Mouse (Mus musculus): ENCODE measurements around the gene Omp. TPM values are rescaled to one million over a fixed set of nuclear protein-coding genes. Genes with fewer than 3 reads are reported as not detected.

The Omp gene
- polyA plus RNA-seq, 1 experiment from 2014 or later, result 0.19 TPM

- Histone ChIP-seq H3K9ac (replicated peaks) (no peak overlapping the region), H3K4me2 (peak overlapping the region; percentile 13; the same call in 1 of the 2 replicates), H3K27me3 (no peaks in the 10 kb centered on the region; the same call in 1 of the 2 replicates), H3K4me3 (replicated peaks) (no peak overlapping the region), H3K4me1 (replicated peaks) (peaks cover 9% of the 10 kb centered on the region), H3K36me3 (no peaks in the 10 kb centered on the region), H3K27ac (no peak overlapping the region), H3K9me3 (no peaks in the 10 kb centered on the region)
- 18% methylated on average over 9 of the region's 9 CpGs for WGBS
- no peak for ATAC-seq (ENCODE audit: insufficient number of reproducible peaks, insufficient read depth, low FRiP score, low TSS enrichment, low read depth)
These were observed 6.1 kb downstream of the Omp start for GRCm38 (mm10) chr7:98139216-98139615.

DNA sequence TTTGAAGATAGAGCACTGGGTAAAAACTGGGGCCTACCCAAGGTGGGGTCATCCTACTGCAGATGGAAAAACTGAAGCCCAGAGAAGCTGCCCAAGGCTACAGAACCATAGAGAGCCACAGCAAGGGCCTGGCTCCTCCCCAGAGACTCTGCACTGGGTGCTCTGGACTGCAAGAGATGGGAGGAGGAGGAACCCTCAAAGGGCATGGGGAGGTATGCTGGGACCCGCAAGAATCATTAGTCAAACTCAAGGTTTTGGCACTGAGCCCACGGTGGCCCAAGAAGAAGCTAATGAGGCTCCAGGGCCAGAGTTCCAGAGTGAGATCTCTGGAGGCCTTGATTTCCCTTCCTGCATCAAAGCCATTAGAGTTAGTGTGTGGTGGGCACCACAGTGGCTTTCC lies 7.3 kb downstream of the Omp start:
- no peaks in the 10 kb centered on the region; the same call in 1 of the 2 replicates for H3K27me3 ChIP-seq
- H3K4me3 ChIP-seq (replicated peaks), result no peak overlapping the region
- ATAC-seq (ENCODE audit: insufficient number of reproducible peaks, insufficient read depth, low FRiP score, low TSS enrichment, low read depth), result no peak
- H3K9ac ChIP-seq (replicated peaks), result no peak overlapping the region
- H3K4me2 ChIP-seq, result no peak overlapping the region
- H3K36me3 ChIP-seq, result no peaks in the 10 kb centered on the region
- H3K27ac ChIP-seq, result no peak overlapping the region
- WGBS, result 70% methylated on average over 2 of the region's 2 CpGs
- no peaks in the 10 kb centered on the region for H3K9me3 ChIP-seq
- peaks cover 9% of the 10 kb centered on the region for H3K4me1 ChIP-seq (replicated peaks)

- Histone ChIP-seq H3K4me1 (replicated peaks) (peaks cover 9% of the 10 kb centered on the region), H3K27me3 (no peaks in the 10 kb centered on the region), H3K27ac (no peak overlapping the region), H3K36me3 (no peaks in the 10 kb centered on the region), H3K4me3 (replicated peaks) (no peak overlapping the region), H3K9ac (replicated peaks) (no peak overlapping the region), H3K9me3 (no peaks in the 10 kb centered on the region), H3K4me2 (no peak overlapping the region)
- no peak for ATAC-seq (ENCODE audit: insufficient number of reproducible peaks, insufficient read depth, low FRiP score, low TSS enrichment, low read depth)
- 50% methylated on average over 3 of the region's 3 CpGs for WGBS
These were observed 7.7 kb downstream of the Omp start for GRCm38 (mm10) chr7:98137583-98137982.

DNA sequence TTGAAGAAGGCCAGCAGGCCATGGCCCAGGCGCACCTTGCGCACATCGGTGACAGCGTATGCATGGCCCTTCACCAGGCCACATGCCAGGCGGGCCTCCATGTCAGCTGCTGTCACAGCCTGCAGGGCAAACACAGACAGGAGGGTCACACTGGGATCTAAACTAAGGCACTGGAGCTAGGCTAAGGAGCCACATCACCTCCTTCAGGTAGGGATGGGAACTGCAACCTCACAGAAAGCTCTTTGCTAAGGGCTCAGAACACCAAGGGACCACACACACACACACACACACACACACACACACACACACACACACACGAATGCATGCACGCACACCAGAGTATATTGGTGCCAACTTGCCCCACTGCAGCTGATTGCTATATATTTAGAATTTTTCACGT lies 13.6 kb downstream of the Omp start:
- Histone ChIP-seq H3K9ac (replicated peaks) (no peak overlapping the region), H3K27me3 (no peaks in the 10 kb centered on the region), H3K4me2 (no peak overlapping the region), H3K36me3 (no peaks in the 10 kb centered on the region), H3K27ac (no peak overlapping the region), H3K9me3 (no peaks in the 10 kb centered on the region), H3K4me3 (replicated peaks) (no peak overlapping the region), H3K4me1 (replicated peaks) (no peaks in the 10 kb centered on the region)
- 93% methylated on average over 8 of the region's 8 CpGs for WGBS
- no peak for ATAC-seq (ENCODE audit: insufficient number of reproducible peaks, insufficient read depth, low FRiP score, low TSS enrichment, low read depth)

- no peak overlapping the region for H3K27ac ChIP-seq
- H3K4me3 ChIP-seq (replicated peaks), result no peak overlapping the region
- no peak for ATAC-seq (ENCODE audit: insufficient number of reproducible peaks, insufficient read depth, low FRiP score, low TSS enrichment, low read depth)
- 0 out of 2 replicates have a peak, but pooled peaks cover 3% of the 10 kb centered on the region for H3K27me3 ChIP-seq
- no peaks in the 10 kb centered on the region for H3K36me3 ChIP-seq
- no peak overlapping the region for H3K4me2 ChIP-seq
- H3K4me1 ChIP-seq (replicated peaks), result no peaks in the 10 kb centered on the region
- H3K9me3 ChIP-seq, result no peaks in the 10 kb centered on the region
- 35% methylated on average over 5 of the region's 5 CpGs for WGBS
- no peak overlapping the region for H3K9ac ChIP-seq (replicated peaks)
These were observed 19.8 kb downstream of the Omp start for GRCm38 (mm10) chr7:98125473-98125872.

DNA sequence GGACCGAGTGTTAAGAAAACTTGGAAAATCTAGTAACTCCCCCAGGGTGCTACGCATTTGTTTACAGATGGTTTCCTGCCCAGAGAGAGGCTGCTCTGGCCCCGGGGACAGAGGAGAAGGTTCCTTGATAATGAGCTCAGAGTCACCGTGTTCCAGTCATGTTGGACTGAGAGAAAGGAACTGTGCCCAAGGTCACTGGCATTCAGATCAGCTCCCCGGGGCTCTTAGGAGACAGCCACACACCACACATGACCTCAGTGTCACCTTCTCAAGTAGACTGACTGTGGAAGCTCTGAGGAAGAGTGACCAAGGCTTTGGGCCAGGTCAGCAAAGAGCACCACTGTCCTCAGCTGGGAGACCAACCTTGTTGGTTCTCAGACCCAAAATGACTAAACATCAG lies 20.6 kb downstream of the Omp start:
- H3K9me3 ChIP-seq, result no peaks in the 10 kb centered on the region
- no peak for ATAC-seq (ENCODE audit: insufficient number of reproducible peaks, insufficient read depth, low FRiP score, low TSS enrichment, low read depth)
- WGBS, result 58% methylated on average over 5 of the region's 5 CpGs

GRCm38 (mm10) chr7:98121673-98122072 lies 23.6 kb downstream of the Omp start:
- H3K4me2 ChIP-seq, result no peak overlapping the region
- no peaks in the 10 kb centered on the region for H3K36me3 ChIP-seq
- no peaks in the 10 kb centered on the region for H3K9me3 ChIP-seq
- H3K4me1 ChIP-seq (replicated peaks), result 0 out of 2 replicates have a peak, but pooled peaks cover 9% of the 10 kb centered on the region
- H3K9ac ChIP-seq (replicated peaks), result no peak overlapping the region
- no peak overlapping the region for H3K27ac ChIP-seq
- no peak for ATAC-seq (ENCODE audit: insufficient number of reproducible peaks, insufficient read depth, low FRiP score, low TSS enrichment, low read depth)
- WGBS, result 82% methylated on average over 8 of the region's 8 CpGs
- H3K4me3 ChIP-seq (replicated peaks), result no peak overlapping the region
- 0 out of 2 replicates have a peak, but pooled peaks cover 3% of the 10 kb centered on the region for H3K27me3 ChIP-seq

More for the DNA sequence above, 20.6 kb downstream of the Omp start:
- H3K4me2 ChIP-seq, result no peak overlapping the region
- H3K27me3 ChIP-seq, result 0 out of 2 replicates have a peak, but pooled peaks cover 3% of the 10 kb centered on the region
- no peak overlapping the region for H3K27ac ChIP-seq
- 0 out of 2 replicates have a peak, but pooled peaks cover 5% of the 10 kb centered on the region for H3K4me1 ChIP-seq (replicated peaks)
- no peak overlapping the region for H3K4me3 ChIP-seq (replicated peaks)
- H3K9ac ChIP-seq (replicated peaks), result no peak overlapping the region
- no peaks in the 10 kb centered on the region for H3K36me3 ChIP-seq

GRCm38 (mm10) chr7:98121241-98121640 lies 24.1 kb downstream of the Omp start:
- no peak for ATAC-seq (ENCODE audit: insufficient number of reproducible peaks, insufficient read depth, low FRiP score, low TSS enrichment, low read depth)

GRCm38 (mm10) chr7:98120325-98120724 lies 25.0 kb downstream of the Omp start:
- Histone ChIP-seq H3K4me3 (replicated peaks) (peak overlapping the region; percentile 23; the same call in 1 of the 2 replicates), H3K4me2 (peak overlapping the region; percentile 58), H3K9ac (replicated peaks) (0 out of 2 replicates have a peak overlapping the region, but pooled peaks have one; percentile 23), H3K27ac (no peak overlapping the region), H3K36me3 (no peaks in the 10 kb centered on the region), H3K27me3 (0 out of 2 replicates have a peak, but pooled peaks cover 3% of the 10 kb centered on the region), H3K4me1 (replicated peaks) (0 out of 2 replicates have a peak, but pooled peaks cover 9% of the 10 kb centered on the region), H3K9me3 (no peaks in the 10 kb centered on the region)
- ATAC-seq (ENCODE audit: insufficient number of reproducible peaks, insufficient read depth, low FRiP score, low TSS enrichment, low read depth), result peak; percentile 40; the same call in 1 of the 2 replicates
- WGBS, result 8% methylated on average over 7 of the region's 7 CpGs

More at GRCm38 (mm10) chr7:98121241-98121640, 24.1 kb downstream of the Omp start:
- 92% methylated on average over 3 of the region's 3 CpGs for WGBS
- Histone ChIP-seq H3K36me3 (no peaks in the 10 kb centered on the region), H3K4me2 (no peak overlapping the region), H3K4me1 (replicated peaks) (0 out of 2 replicates have a peak, but pooled peaks cover 9% of the 10 kb centered on the region), H3K9me3 (no peaks in the 10 kb centered on the region), H3K27ac (no peak overlapping the region), H3K9ac (replicated peaks) (no peak overlapping the region), H3K4me3 (replicated peaks) (no peak overlapping the region), H3K27me3 (0 out of 2 replicates have a peak, but pooled peaks cover 3% of the 10 kb centered on the region)

- 0 out of 2 replicates have a peak, but pooled peaks cover 9% of the 10 kb centered on the region for H3K4me1 ChIP-seq (replicated peaks)
- H3K9me3 ChIP-seq, result no peaks in the 10 kb centered on the region
- H3K27me3 ChIP-seq, result 0 out of 2 replicates have a peak, but pooled peaks cover 3% of the 10 kb centered on the region
- H3K4me2 ChIP-seq, result peak overlapping the region; percentile 58; the same call in 1 of the 2 replicates
- H3K9ac ChIP-seq (replicated peaks), result no peak overlapping the region
- 0 out of 2 replicates have a peak, but pooled peaks have one; percentile 24 for ATAC-seq (ENCODE audit: insufficient number of reproducible peaks, insufficient read depth, low FRiP score, low TSS enrichment, low read depth)
- 72% methylated on average over 2 of the region's 2 CpGs for WGBS
- H3K36me3 ChIP-seq, result no peaks in the 10 kb centered on the region
- H3K4me3 ChIP-seq (replicated peaks), result no peak overlapping the region
- H3K27ac ChIP-seq, result no peak overlapping the region
These were observed 25.4 kb downstream of the Omp start for GRCm38 (mm10) chr7:98119961-98120232.

GRCm38 (mm10) chr7:98119179-98119960 lies 25.9 kb downstream of the Omp start, which contains the start of gene Myo7a:
Gene Myo7a (minus strand): TSS chr7:98119524.
- Histone ChIP-seq H3K9me3 (no peaks in the 10 kb centered on the region), H3K36me3 (no peaks in the 10 kb centered on the region), H3K27me3 (0 out of 2 replicates have a peak, but pooled peaks cover 3% of the 10 kb centered on the region), H3K9ac (replicated peaks) (0 out of 2 replicates have a peak within 1 kb of the TSS, but pooled peaks have one; percentile 23), H3K27ac (no peak within 1 kb of the TSS), H3K4me3 (replicated peaks) (peak within 1 kb of the TSS; percentile 23; the same call in 1 of the 2 replicates), H3K4me2 (peak within 1 kb of the TSS; percentile 58), H3K4me1 (replicated peaks) (0 out of 2 replicates have a peak, but pooled peaks cover 9% of the 10 kb centered on the region)
- 27% methylated on average over 9 of the region's 9 CpGs for WGBS
- ATAC-seq (ENCODE audit: insufficient number of reproducible peaks, insufficient read depth, low FRiP score, low TSS enrichment, low read depth), result 0 out of 2 replicates have a peak, but pooled peaks have one; percentile 28

Measured in limb, embryonic 12.5 days (tissue).